Mouse (Mus musculus) stomach, embryonic 14.5 days (tissue): ENCODE measurements around the gene Homer1. TPM values are rescaled to one million over a fixed set of nuclear protein-coding genes. Genes with fewer than 3 reads are reported as not detected.

Experiments used
- ATAC-seq: fragments of 200-750 bp; cut with Nextera tagmentation; 2 replicates; pipeline ENCODE4 v1.8.0; 2017; ENCODE audit warnings: low read depth, moderate TSS enrichment; ENCODE audit not compliant: insufficient number of reproducible peaks, insufficient read depth, low FRiP score
- H3K27ac ChIP-seq: fragments of 300-500 bp; sonication (generic); 2 replicates; pipeline ENCODE4 v1.5.1; 2014; ENCODE audit warnings: mild to moderate bottlenecking, low read length, moderate library complexity, mixed read lengths
- H3K27me3 ChIP-seq: fragments of 300-500 bp; sonication (generic); 2 replicates; pipeline ENCODE4 v1.6.1; 2014; ENCODE audit warnings: low read length, control low read depth, mixed read lengths; ENCODE audit not compliant: control insufficient read depth, insufficient read depth
- H3K36me3 ChIP-seq: fragments of 300-500 bp; sonication (generic); 2 replicates; pipeline ENCODE4 v1.6.1; 2014; ENCODE audit warnings: mild to moderate bottlenecking, control low read depth, low read length, moderate library complexity, mixed read lengths; ENCODE audit not compliant: control insufficient read depth, insufficient read depth
- H3K4me1 ChIP-seq: fragments of 300-500 bp; sonication (generic); 2 replicates; pipeline ENCODE4 v1.6.1; 2014; ENCODE audit warnings: low read length, control low read depth, mixed read lengths; ENCODE audit not compliant: control insufficient read depth, insufficient read depth
- H3K4me2 ChIP-seq: fragments of 300-500 bp; sonication (generic); replicated peaks from 2 replicates; pipeline ENCODE4 v1.6.1; 2014; ENCODE audit warnings: low read depth, low read length, control low read depth
- H3K4me3 ChIP-seq: fragments of 300-500 bp; sonication (generic); 2 replicates; pipeline ENCODE4 v1.5.1; 2014; ENCODE audit warnings: low read depth, low read length, control low read depth
- H3K9ac ChIP-seq: fragments of 300-500 bp; sonication (generic); replicated peaks from 2 replicates; pipeline ENCODE4 v1.6.1; 2014; ENCODE audit warnings: low read depth, mild to moderate bottlenecking, control low read depth, low read length, moderate library complexity, mixed read lengths
- H3K9me3 ChIP-seq: fragments of 300-500 bp; sonication (generic); 2 replicates; pipeline ENCODE4 v1.6.1; 2016; ENCODE audit warnings: low read depth, low read length, control low read depth; ENCODE audit not compliant: control insufficient read depth
- WGBS: fragments of 180-500 bp; shearing (Covaris S2); extraction: QIAGEN DNeasy Blood & Tissue Kit; methylation state at CpG from one replicate; pipeline ENCODE4 v1.1.7; 2014; 5-methylcytosine and 5-hydroxymethylcytosine counted together
- polyA plus RNA-seq: library from polyadenylated mRNA; unstranded; fragments of >200 nt; fragmentation: Nextera tagmentation; extraction: Ambion mirVana; gene quantifications from 2 replicates; pipeline ENCODE4 v1.2.1, GENCODE M21; 2014

Gene Homer1
- polyA plus RNA-seq, 1 experiment from 2014 or later: 7.5 TPM

- no peak overlapping the region for H3K9ac ChIP-seq
- WGBS: 82% methylated on average over 4 of the region's 4 CpGs
- no peak for ATAC-seq
- no peak overlapping the region for H3K27ac ChIP-seq
- H3K9me3 ChIP-seq: no peaks in the 10 kb centered on the region
- H3K27me3 ChIP-seq: no peaks in the 10 kb centered on the region
- H3K4me1 ChIP-seq: no peaks in the 10 kb centered on the region
- H3K4me2 ChIP-seq: no peak overlapping the region
- H3K36me3 ChIP-seq: no peaks in the 10 kb centered on the region
- H3K4me3 ChIP-seq: no peak overlapping the region
Observed at GRCm38 (mm10) chr13:93314322-93314721, 14.9 kb downstream of the Homer1 start.

- H3K27ac ChIP-seq: no peak overlapping the region
- no peaks in the 10 kb centered on the region for H3K9me3 ChIP-seq
- H3K27me3 ChIP-seq: no peaks in the 10 kb centered on the region
- no peak overlapping the region for H3K4me3 ChIP-seq
- WGBS: 70% methylated on average over 5 of the region's 5 CpGs
- no peak overlapping the region for H3K4me2 ChIP-seq
- no peaks in the 10 kb centered on the region for H3K36me3 ChIP-seq
- no peaks in the 10 kb centered on the region for H3K4me1 ChIP-seq
- no peak for ATAC-seq
- H3K9ac ChIP-seq: no peak overlapping the region
Observed at GRCm38 (mm10) chr13:93320089-93320488, 20.7 kb downstream of the Homer1 start.

GRCm38 (mm10) chr13:93326326-93326725 lies 26.9 kb downstream of the Homer1 start:
- Histone ChIP-seq H3K27ac (no peak overlapping the region), H3K4me3 (no peak overlapping the region), H3K4me1 (no peaks in the 10 kb centered on the region), H3K36me3 (no peaks in the 10 kb centered on the region), H3K9ac (no peak overlapping the region), H3K4me2 (no peak overlapping the region), H3K27me3 (no peaks in the 10 kb centered on the region), H3K9me3 (no peaks in the 10 kb centered on the region)
- 86% methylated on average over 3 of the region's 3 CpGs for WGBS
- no peak for ATAC-seq

GRCm38 (mm10) chr13:93331721-93332120 lies 32.3 kb downstream of the Homer1 start:
- H3K4me1 ChIP-seq: no peaks in the 10 kb centered on the region
- H3K4me2 ChIP-seq: no peak overlapping the region
- H3K9ac ChIP-seq: no peak overlapping the region
- H3K9me3 ChIP-seq: no peaks in the 10 kb centered on the region
- no peak for ATAC-seq
- 71% methylated on average over 2 of the region's 2 CpGs for WGBS
- H3K27me3 ChIP-seq: no peaks in the 10 kb centered on the region
- H3K27ac ChIP-seq: no peak overlapping the region
- no peaks in the 10 kb centered on the region for H3K36me3 ChIP-seq
- H3K4me3 ChIP-seq: no peak overlapping the region

GRCm38 (mm10) chr13:93332491-93332890 lies 33.1 kb downstream of the Homer1 start:
- no peaks in the 10 kb centered on the region for H3K4me1 ChIP-seq
- WGBS: 91% methylated on average over 13 of the region's 13 CpGs
- ATAC-seq: no peak
- no peaks in the 10 kb centered on the region for H3K27me3 ChIP-seq
- H3K4me2 ChIP-seq: no peak overlapping the region
- H3K9me3 ChIP-seq: no peaks in the 10 kb centered on the region
- no peaks in the 10 kb centered on the region for H3K36me3 ChIP-seq
- no peak overlapping the region for H3K9ac ChIP-seq
- no peak overlapping the region for H3K4me3 ChIP-seq
- H3K27ac ChIP-seq: no peak overlapping the region

- H3K9me3 ChIP-seq: no peaks in the 10 kb centered on the region
- H3K9ac ChIP-seq: no peak overlapping the region
- 65% methylated on average over 3 of the region's 3 CpGs for whole genome bisulfite sequencing
- no peaks in the 10 kb centered on the region for H3K27me3 ChIP-seq
- no peak for ATAC-seq
- H3K27ac ChIP-seq: no peak overlapping the region
- no peaks in the 10 kb centered on the region for H3K36me3 ChIP-seq
- no peak overlapping the region for H3K4me3 ChIP-seq
- H3K4me2 ChIP-seq: no peak overlapping the region
- no peaks in the 10 kb centered on the region for H3K4me1 ChIP-seq
Observed at GRCm38 (mm10) chr13:93335337-93335736, 35.9 kb downstream of the Homer1 start.

- Histone ChIP-seq H3K9ac (no peak overlapping the region), H3K9me3 (no peaks in the 10 kb centered on the region), H3K4me2 (no peak overlapping the region), H3K36me3 (no peaks in the 10 kb centered on the region), H3K27ac (no peak overlapping the region), H3K4me3 (no peak overlapping the region), H3K27me3 (no peaks in the 10 kb centered on the region), H3K4me1 (no peaks in the 10 kb centered on the region)
- no peak for ATAC-seq
- 19% methylated on average over 5 of the region's 5 CpGs for WGBS
Observed at GRCm38 (mm10) chr13:93338394-93338793, 39.0 kb downstream of the Homer1 start.

GRCm38 (mm10) chr13:93340555-93341278 lies 41.3 kb downstream of the Homer1 start:
- H3K4me1 ChIP-seq: no peaks in the 10 kb centered on the region
- WGBS: 73% methylated on average over 3 of the region's 3 CpGs
- H3K27me3 ChIP-seq: no peaks in the 10 kb centered on the region
- no peak overlapping the region for H3K4me2 ChIP-seq
- H3K36me3 ChIP-seq: peaks cover 3% of the 10 kb centered on the region; the same call in 1 of the 2 replicates
- H3K9ac ChIP-seq: no peak overlapping the region
- H3K9me3 ChIP-seq: no peaks in the 10 kb centered on the region
- H3K27ac ChIP-seq: no peak overlapping the region
- ATAC-seq: no peak
- H3K4me3 ChIP-seq: no peak overlapping the region

- Histone ChIP-seq H3K36me3 (peaks cover 3% of the 10 kb centered on the region; the same call in 1 of the 2 replicates), H3K9ac (no peak overlapping the region), H3K4me2 (no peak overlapping the region), H3K4me1 (no peaks in the 10 kb centered on the region), H3K27me3 (no peaks in the 10 kb centered on the region), H3K9me3 (no peaks in the 10 kb centered on the region), H3K27ac (no peak overlapping the region), H3K4me3 (no peak overlapping the region)
- no peak for ATAC-seq
- WGBS: 75% methylated on average over 5 of the region's 5 CpGs
Observed at GRCm38 (mm10) chr13:93342641-93343040, 43.2 kb downstream of the Homer1 start.
